Comparison of ENCODE assay signal across 16 mouse cellular contexts in genomic region chr3:92147420-92147819, GRCm38 (mm10). TPM values are rescaled to one million over a fixed set of nuclear protein-coding genes. Genes with fewer than 3 reads are reported as not detected.
DNase-seq lines count a peak whose midpoint lies in the region; ATAC-seq and TF ChIP-seq lines count a peak whose summit lies in the region.
"Had no signal": no experiment of that assay in that cellular context is flagged by ENCODE, and none has a peak within 500 bp of the region (broad histone marks: within the 10 kb centered on the region; RNA-seq: fewer than 3 reads in every experiment).

No protein-coding gene starts in this region.

- H3K9me3 ChIP-seq in hindbrain, embryonic 10.5 days: no peaks in the 10 kb centered on the region
- H3K9me3 ChIP-seq in hindbrain, embryonic 14.5 days (ENCODE audit: control insufficient read depth, low read length): no peaks in the 10 kb centered on the region
- no peaks in the 10 kb centered on the region for H3K9me3 ChIP-seq in midbrain, postnatal 0 days (ENCODE audit: low read length)
- H3K9me3 ChIP-seq in midbrain, embryonic 16.5 days (replicated peaks; ENCODE audit: control insufficient read depth, low read length, poor library complexity, severe bottlenecking): no peaks in the 10 kb centered on the region
- H3K9me3 ChIP-seq: embryonic facial prominence, embryonic 12.5 days; limb, embryonic 15.5 days had no signal

- peak; percentile 5 for DNase-seq in hindbrain, embryonic 10.5 days (ENCODE audit: low spot score)
- no peak for DNase-seq in hindbrain, embryonic 14.5 days (ENCODE audit: low spot score)
- DNase-seq in midbrain, postnatal 0 days (ENCODE audit: low spot score): peak; percentile 20
- DNase-seq in embryo, embryonic 9.5 days (ENCODE audit: extremely low spot score): peak; percentile 15
- no peak for DNase-seq in ovary, adult 18-20 months (ENCODE audit: low spot score)
- no peak for DNase-seq in natural killer cell, adult 2 months (ENCODE audit: low spot score in 2 of 2)
- no peak for DNase-seq in spleen, postnatal 36 days (ENCODE audit: low spot score in 2 of 2)
- DNase-seq: cerebellum, adult 11 months; heart, adult 18-20 months; layer of hippocampus, adult 9-11 months had no signal

- H3K4me2 ChIP-seq in hindbrain, embryonic 14.5 days (replicated peaks): no peak overlapping the region
- H3K4me2 ChIP-seq in midbrain, postnatal 0 days (ENCODE audit: low read depth, low read length, poor library complexity, severe bottlenecking): no peak overlapping the region
- H3K4me2 ChIP-seq in midbrain, embryonic 16.5 days (ENCODE audit: low read length): no peak overlapping the region
- H3K4me2 ChIP-seq: embryonic facial prominence, embryonic 12.5 days; limb, embryonic 15.5 days had no signal

- peak; percentile 57 for TF ChIP-seq CTCF in midbrain, postnatal 0 days (IDR thresholded peaks at IDR 0.05)

- WGBS in hindbrain, embryonic 10.5 days: 43% methylated on average over 2 of the region's 2 CpGs
- 56% methylated on average over 2 of the region's 2 CpGs for WGBS in hindbrain, embryonic 14.5 days
- 63% methylated on average over 2 of the region's 2 CpGs for WGBS in midbrain, postnatal 0 days
- 61% methylated on average over 2 of the region's 2 CpGs for WGBS in midbrain, embryonic 16.5 days

- no peaks in the 10 kb centered on the region for H3K4me1 ChIP-seq in hindbrain, embryonic 10.5 days (replicated peaks)
- no peaks in the 10 kb centered on the region for H3K4me1 ChIP-seq in hindbrain, embryonic 14.5 days (replicated peaks; ENCODE audit: control insufficient read depth, insufficient read depth, low read length)
- H3K4me1 ChIP-seq in midbrain, postnatal 0 days (ENCODE audit: insufficient read depth, low read length): no peaks in the 10 kb centered on the region
- H3K4me1 ChIP-seq in midbrain, embryonic 16.5 days (ENCODE audit: control insufficient read depth, insufficient read depth, low read length): no peaks in the 10 kb centered on the region
- H3K4me1 ChIP-seq: embryonic facial prominence, embryonic 12.5 days; limb, embryonic 15.5 days had no signal

- ATAC-seq in hindbrain, embryonic 14.5 days (ENCODE audit: low FRiP score): no peak
- no peak for ATAC-seq in midbrain, postnatal 0 days (ENCODE audit: low FRiP score)
- ATAC-seq in midbrain, embryonic 16.5 days: no peak

- H3K27me3 ChIP-seq in hindbrain, embryonic 10.5 days (ENCODE audit: insufficient read depth, poor library complexity, severe bottlenecking): no peaks in the 10 kb centered on the region
- H3K27me3 ChIP-seq in hindbrain, embryonic 14.5 days (ENCODE audit: control insufficient read depth, insufficient read depth, low read length): no peaks in the 10 kb centered on the region
- no peaks in the 10 kb centered on the region for H3K27me3 ChIP-seq in midbrain, postnatal 0 days (ENCODE audit: insufficient read depth, low read length)
- H3K27me3 ChIP-seq in midbrain, embryonic 16.5 days (ENCODE audit: control insufficient read depth, insufficient read depth, low read depth, low read length): no peaks in the 10 kb centered on the region
- H3K27me3 ChIP-seq: embryonic facial prominence, embryonic 12.5 days; limb, embryonic 15.5 days had no signal

- H3K36me3 ChIP-seq in hindbrain, embryonic 10.5 days: no peaks in the 10 kb centered on the region
- no peaks in the 10 kb centered on the region for H3K36me3 ChIP-seq in hindbrain, embryonic 14.5 days (replicated peaks; ENCODE audit: control insufficient read depth, insufficient read depth)
- H3K36me3 ChIP-seq in midbrain, postnatal 0 days (ENCODE audit: insufficient read depth, low read length): no peaks in the 10 kb centered on the region
- no peaks in the 10 kb centered on the region for H3K36me3 ChIP-seq in midbrain, embryonic 16.5 days (ENCODE audit: control insufficient read depth, insufficient read depth, low read length)
- H3K36me3 ChIP-seq: embryonic facial prominence, embryonic 12.5 days; limb, embryonic 15.5 days had no signal

- no peak overlapping the region for H3K27ac ChIP-seq in hindbrain, embryonic 10.5 days
- H3K27ac ChIP-seq in hindbrain, embryonic 14.5 days: no peak overlapping the region
- no peak overlapping the region for H3K27ac ChIP-seq in midbrain, postnatal 0 days (ENCODE audit: low read depth, low read length)
- H3K27ac ChIP-seq in midbrain, embryonic 16.5 days (ENCODE audit: low read length): no peak overlapping the region
- H3K27ac ChIP-seq: embryonic facial prominence, embryonic 12.5 days; limb, embryonic 15.5 days; macrophage had no signal

- H3K9ac ChIP-seq in hindbrain, embryonic 14.5 days: no peak overlapping the region
- H3K9ac ChIP-seq in midbrain, postnatal 0 days (replicated peaks; ENCODE audit: low read length, poor library complexity, severe bottlenecking): no peak overlapping the region
- H3K9ac ChIP-seq in midbrain, embryonic 16.5 days (ENCODE audit: low read depth, low read length): no peak overlapping the region
- H3K9ac ChIP-seq: embryonic facial prominence, embryonic 12.5 days; limb, embryonic 15.5 days had no signal

- H3K4me3 ChIP-seq in hindbrain, embryonic 10.5 days: no peak overlapping the region
- H3K4me3 ChIP-seq in hindbrain, embryonic 14.5 days (replicated peaks; ENCODE audit: low read length): no peak overlapping the region
- no peak overlapping the region for H3K4me3 ChIP-seq in midbrain, postnatal 0 days (ENCODE audit: low read depth, low read length)
- H3K4me3 ChIP-seq in midbrain, embryonic 16.5 days (ENCODE audit: low read depth, low read length): no peak overlapping the region
- H3K4me3 ChIP-seq: embryonic facial prominence, embryonic 12.5 days; limb, embryonic 15.5 days had no signal

RNA-seq across cellular contexts. Expression of gene Lelp1, which starts 4.9 kb away (rescaled TPM):
- polyA plus RNA-seq in hindbrain, embryonic 10.5 days (2016; fragmentation: Nextera tagmentation; extraction: Ambion mirVana): not detected in 2 replicates
- polyA plus RNA-seq in hindbrain, embryonic 14.5 days (2014; fragmentation: Nextera tagmentation; extraction: Ambion mirVana): not detected in 2 replicates
- not detected in 2 replicates for total RNA-seq in midbrain, postnatal 0 days (2014; rRNA removed)
- not detected in 2 replicates for polyA plus RNA-seq in midbrain, postnatal 0 days (2015; fragmentation: Nextera tagmentation; extraction: Ambion mirVana)
- not detected in 2 replicates for polyA plus RNA-seq in midbrain, embryonic 16.5 days (2015; fragmentation: Nextera tagmentation; extraction: Ambion mirVana)
- total RNA-seq: adrenal gland, adult 18-20 months; heart, adult 18-20 months; hematopoietic stem cell, adult 5-6 weeks had no signal
- polyA plus RNA-seq: embryonic facial prominence, embryonic 12.5 days; limb, embryonic 15.5 days; macrophage had no signal

RNA-seq across cellular contexts. Expression of gene Prr9, which starts 23.7 kb away (rescaled TPM):
- polyA plus RNA-seq in hindbrain, embryonic 10.5 days (2016; fragmentation: Nextera tagmentation; extraction: Ambion mirVana): not detected in 2 replicates
- not detected in 2 replicates for polyA plus RNA-seq in hindbrain, embryonic 14.5 days (2014; fragmentation: Nextera tagmentation; extraction: Ambion mirVana)
- total RNA-seq in midbrain, postnatal 0 days (2014; rRNA removed): 0.33 TPM in 1 of 2 replicates, not detected in the other
- not detected in 2 replicates for polyA plus RNA-seq in midbrain, postnatal 0 days (2015; fragmentation: Nextera tagmentation; extraction: Ambion mirVana)
- polyA plus RNA-seq in midbrain, embryonic 16.5 days (2015; fragmentation: Nextera tagmentation; extraction: Ambion mirVana): not detected in 2 replicates
- total RNA-seq: adrenal gland, adult 18-20 months; heart, adult 18-20 months; hematopoietic stem cell, adult 5-6 weeks had no signal
- polyA plus RNA-seq: embryonic facial prominence, embryonic 12.5 days; macrophage had no signal

Comparison
In these comparisons a context has a peak if more than half of its experiments do, and no peak if none do; other contexts are left out.
1. DNase-seq: peak in hindbrain, embryonic 10.5 days (single experiment), midbrain, postnatal 0 days (single experiment) and embryo, embryonic 9.5 days (single experiment); none in hindbrain, embryonic 14.5 days (single experiment), ovary, adult 18-20 months (single experiment), natural killer cell, adult 2 months (0 of 2) and spleen, postnatal 36 days (0 of 2).